Mouse (Mus musculus): ENCODE measurements around the gene Cdadc1. TPM values are rescaled to one million over a fixed set of nuclear protein-coding genes. Genes with fewer than 3 reads are reported as not detected.
A peak's percentile ranks its signal among the peaks of the same experiment; 100 is the strongest.

The Cdadc1 gene
- total RNA-seq (2021), result 10 to 100 TPM; 66.3 to 74.2 TPM
- long read RNA-seq, experiment 1, transcript Cdadc1-204 (10 exons, 1,892 nt), result minor isoform, 5 of 89 reads
- long read RNA-seq, experiment 1, transcript Cdadc1-207 (5 exons, 2,579 nt), result minor isoform, 8 of 89 reads
- long read RNA-seq, experiment 1, transcript Cdadc1-202 (10 exons, 2,202 nt), result major isoform, 54 of 89 reads
- long read RNA-seq, experiment 1, partial matches to known transcripts, result 11 of 89 reads
- long read RNA-seq, experiment 1, other reads (novel, unspliced or antisense), result 11 of 89 reads
- long read RNA-seq, experiment 2, transcript Cdadc1-207 (5 exons, 2,579 nt), result minor isoform, 10 of 24 reads
- long read RNA-seq, experiment 2, transcript Cdadc1-202 (10 exons, 2,202 nt), result major isoform, 11 of 24 reads
- long read RNA-seq, experiment 2, partial matches to known transcripts, result 2 of 24 reads
- long read RNA-seq, experiment 2, other reads (novel, unspliced or antisense), result 1 of 24 reads

DNA sequence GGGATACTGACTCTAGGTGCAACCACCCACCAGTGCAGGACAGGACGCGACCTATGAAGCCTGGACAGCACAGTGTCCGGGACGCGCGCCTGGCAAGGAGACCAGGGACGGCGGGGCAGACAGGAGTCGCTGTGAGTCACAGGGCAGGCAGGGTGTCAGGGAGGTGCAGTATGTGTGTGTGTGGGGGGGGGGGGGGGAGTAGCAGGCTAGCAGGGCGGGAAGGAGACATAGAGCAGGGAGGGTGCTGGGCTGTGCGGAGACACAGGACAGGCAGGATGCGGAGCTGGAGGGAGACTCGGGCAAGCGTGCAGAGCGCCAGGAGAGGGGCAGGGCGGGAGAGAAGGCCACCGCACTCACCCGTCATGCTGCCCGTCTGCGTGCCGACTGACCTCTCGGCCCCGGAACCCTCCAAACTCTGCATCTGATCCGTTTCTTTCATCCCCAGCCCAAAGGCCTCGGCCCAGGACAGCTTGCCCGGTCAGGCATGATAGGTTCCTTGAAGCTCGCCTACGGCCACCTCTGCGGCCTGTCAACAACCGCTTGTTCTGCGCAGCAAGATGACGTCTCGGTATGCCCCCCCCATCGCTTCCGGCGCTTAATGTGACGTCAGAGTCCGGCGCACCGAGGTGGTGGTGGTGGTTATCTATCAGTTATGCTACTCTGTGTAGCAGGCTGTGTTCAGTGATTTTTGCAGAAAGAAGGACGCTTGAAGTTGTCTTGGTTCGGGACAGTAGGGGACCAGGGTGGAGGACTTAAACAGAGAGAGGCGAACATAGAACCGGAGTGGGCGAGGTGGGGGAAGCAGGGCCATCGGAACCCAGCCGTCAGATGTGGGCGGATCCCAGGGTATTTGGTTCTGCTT lies at the start of gene Cdadc1:
Gene Cdadc1 (minus strand): TSS at position 562 of the 862 bp plus-strand sequence.
- DNase-seq, result peak; percentile 94 to 95

- peak; percentile 58 to 63 for DNase-seq
These were observed 49.3 kb upstream of the Cdadc1 start for GRCm38 (mm10) chr14:59646826-59647697.

- no peak for DNase-seq
These were observed 47.1 kb upstream of the Cdadc1 start for GRCm38 (mm10) chr14:59644896-59645295.

DNA sequence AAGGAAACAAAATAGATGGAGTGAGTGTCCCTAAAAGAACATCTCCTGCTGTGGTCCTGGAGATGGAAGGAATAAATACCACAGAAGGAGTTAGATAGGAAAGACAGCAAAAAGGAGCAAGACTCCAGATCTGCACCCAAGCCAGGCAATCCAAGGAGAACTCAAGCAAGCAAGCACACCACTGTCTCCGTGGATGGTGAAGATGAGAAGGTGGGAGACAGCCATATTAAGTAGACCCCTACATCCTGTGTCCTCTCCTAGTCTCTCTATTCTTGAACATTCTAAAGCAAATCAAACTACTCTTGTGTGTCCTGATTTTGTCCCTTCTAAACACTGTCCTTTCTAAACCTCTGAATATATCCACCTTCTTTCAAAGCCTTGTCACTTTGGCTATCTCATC lies 46.4 kb upstream of the Cdadc1 start:
- no peak for DNase-seq

DNA sequence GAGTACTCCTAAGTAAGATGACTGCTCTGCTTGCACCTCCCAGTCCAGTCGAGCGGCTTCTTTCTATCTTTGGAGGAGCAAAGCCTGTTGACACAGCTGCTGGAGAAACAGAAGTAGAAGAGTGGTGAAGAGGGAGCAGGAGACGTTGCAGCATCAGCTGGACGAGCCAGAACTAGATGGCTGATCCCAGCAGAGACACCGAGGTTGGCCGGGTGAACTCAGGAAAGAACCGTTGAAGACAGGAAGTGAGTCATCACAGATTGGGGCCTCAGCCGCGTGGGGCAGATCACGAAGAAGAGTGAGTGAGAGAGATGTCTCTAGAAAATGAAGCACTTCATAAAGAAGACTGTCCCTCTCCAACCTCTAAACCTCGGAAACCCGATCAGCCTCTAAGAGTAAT lies 45.8 kb upstream of the Cdadc1 start:
- DNase-seq, result no peak

GRCm38 (mm10) chr14:59641856-59642255 lies 44.1 kb upstream of the Cdadc1 start:
- no peak for DNase-seq

DNA sequence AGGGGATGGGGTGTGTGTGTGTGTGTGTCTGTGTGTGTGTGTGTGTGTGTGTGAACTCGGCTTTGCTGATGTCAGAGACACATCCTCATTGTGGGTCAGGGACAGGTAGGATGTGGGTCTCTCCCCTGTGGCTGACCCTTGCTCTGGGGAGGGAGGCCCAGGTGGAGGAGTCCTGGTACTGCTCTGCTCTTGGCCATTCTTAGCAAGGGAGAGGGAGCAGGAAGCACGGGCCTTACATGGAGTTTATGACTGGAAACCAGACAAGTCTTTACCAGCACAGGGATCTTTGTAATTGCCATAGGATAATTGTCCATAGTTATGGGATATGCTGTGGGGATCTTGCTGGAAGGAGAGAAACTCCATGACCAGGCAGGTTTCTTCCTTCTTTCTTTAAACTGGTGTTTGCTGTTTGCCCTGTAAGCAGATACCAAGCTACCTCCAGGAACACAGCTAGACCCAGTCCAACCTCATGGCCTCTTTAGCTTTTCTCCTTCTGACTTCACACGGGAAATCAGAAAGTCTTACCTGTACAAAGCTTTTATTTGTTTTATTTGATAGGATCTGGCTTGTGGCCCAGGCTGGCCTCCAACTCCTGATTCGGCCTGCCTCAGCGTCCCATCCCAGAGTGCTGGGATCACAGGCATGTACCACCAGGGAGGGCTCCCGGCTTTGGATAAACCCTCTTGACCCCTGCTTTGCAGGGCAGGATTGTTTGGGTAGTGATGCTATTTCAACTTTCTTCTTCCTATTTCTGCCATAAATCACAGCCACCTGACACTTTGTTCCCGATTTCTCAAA lies 41.3 kb upstream of the Cdadc1 start:
- no peak for DNase-seq

DNA sequence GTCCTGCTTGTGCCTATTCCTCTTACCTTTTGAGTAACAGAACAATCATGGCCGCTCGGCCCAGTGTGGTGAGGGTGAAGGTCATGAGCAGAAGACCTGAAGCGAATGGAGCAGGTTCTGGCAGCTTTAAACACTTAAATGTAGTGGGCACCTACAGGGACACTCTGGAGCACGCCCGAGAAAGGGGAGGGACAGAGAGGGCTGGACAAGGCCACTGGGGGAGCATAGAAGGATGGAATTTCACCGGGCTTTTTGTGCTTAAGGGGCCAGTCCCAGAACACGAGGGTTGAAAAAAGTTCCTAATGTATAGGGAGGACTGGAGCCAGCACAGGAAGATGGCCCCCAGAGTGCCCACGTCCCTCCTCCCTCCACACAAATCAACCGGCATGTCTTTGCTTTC lies 36.2 kb upstream of the Cdadc1 start:
- DNase-seq, result peak; percentile 27 to 29

GRCm38 (mm10) chr14:59633295-59633898 lies 35.6 kb upstream of the Cdadc1 start:
- no peak for DNase-seq

DNA sequence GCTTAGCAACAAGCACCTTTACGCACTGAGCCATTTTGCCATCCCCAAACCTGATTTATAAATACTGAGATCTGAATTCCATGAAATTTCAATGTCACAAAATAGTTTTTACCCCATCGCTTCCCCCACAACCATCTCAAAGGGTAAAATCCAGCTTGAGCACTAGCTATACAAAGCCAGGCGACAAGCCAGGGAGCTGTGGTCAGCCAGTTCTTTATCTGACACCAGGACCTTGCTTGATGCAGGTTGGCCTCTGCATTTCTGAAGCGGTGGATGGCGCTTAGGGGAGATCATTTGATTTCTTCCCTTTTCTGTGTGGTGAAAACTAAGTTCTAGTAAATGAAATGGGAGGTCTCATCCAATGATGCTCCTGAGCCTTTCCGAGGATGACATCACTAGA lies 34.3 kb upstream of the Cdadc1 start:
- no peak for DNase-seq

- no peak for DNase-seq
These were observed 32.3 kb upstream of the Cdadc1 start for GRCm38 (mm10) chr14:59630096-59630495.

GRCm38 (mm10) chr14:59629308-59629707 lies 31.5 kb upstream of the Cdadc1 start:
- no peak for DNase-seq

GRCm38 (mm10) chr14:59627823-59628222 lies 30.1 kb upstream of the Cdadc1 start:
- DNase-seq, result no peak

DNA sequence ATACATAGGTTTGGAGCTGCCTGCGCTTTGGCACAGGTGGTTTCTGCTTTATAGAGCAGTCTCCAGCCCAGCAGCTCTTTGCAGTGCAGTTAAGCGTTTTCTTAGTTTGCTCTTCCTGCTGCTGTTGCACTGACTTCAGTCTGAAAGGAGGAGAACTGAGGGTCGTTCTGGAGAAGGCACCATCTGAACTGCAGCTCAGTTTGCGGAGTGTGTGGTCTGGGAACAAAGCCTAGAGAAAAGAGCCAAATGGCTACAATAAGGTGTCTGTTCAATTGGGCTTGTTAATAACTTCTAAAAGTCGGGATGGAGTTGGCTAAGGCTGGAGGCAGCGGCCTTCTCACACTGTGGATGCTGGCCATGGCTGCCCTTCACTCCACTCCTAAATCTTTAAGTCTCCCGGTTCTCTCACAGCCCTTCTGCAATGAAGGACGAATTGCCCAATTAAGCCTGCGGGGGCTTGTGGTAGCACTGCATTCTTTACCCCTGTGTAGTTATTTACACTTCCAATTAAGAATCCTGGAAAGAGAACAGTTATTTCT lies 29.5 kb upstream of the Cdadc1 start:
- no peak for DNase-seq

DNA sequence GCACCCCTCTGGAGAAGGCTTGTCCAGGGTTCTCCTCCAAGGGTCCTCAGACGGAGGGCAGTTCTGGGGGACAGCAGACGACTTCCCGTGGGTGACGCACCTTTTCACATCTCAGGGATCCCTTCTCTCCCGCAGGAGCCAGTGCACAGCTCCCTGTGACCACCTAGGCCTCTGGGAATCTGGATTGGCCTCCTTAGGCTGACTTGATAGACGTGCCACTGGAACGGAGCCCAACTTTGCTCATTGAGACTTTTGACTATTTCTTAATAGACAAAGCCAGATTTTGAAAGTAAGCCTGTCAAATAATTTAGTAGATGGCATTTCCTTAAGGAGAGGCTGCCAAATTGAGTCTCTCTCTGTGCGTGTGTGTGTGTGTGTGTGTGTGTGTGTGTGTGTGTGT lies 29.0 kb upstream of the Cdadc1 start:
- no peak for DNase-seq

DNA sequence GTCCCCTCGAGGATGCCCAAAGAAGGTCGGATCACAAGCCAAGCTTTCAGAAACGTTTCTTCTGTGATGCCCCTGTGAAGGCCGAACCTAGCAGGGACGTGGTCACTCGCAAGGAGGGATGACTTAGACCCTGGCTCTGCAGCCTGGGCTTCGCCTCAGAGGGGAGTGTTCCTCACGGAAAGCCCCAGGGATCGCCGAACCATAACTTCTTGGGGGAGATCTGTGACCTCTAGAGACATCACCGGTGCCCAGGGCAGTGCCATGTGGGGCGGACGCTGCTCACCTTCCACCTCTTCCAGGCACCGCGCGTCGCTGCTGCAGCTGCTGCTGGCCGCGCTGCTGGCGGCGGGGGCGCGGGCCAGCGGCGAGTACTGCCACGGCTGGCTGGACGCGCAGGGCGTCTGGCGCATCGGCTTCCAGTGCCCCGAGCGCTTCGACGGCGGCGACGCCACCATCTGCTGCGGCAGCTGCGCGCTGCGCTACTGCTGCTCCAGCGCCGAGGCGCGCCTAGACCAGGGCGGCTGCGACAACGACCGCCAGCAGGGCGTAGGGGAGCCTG lies 28.1 kb upstream of the Cdadc1 start:
- peak; percentile 55 for DNase-seq

- peak; percentile 86 to 88 for DNase-seq
These were observed 27.5 kb upstream of the Cdadc1 start, which contains the start of gene Shisa2 for GRCm38 (mm10) chr14:59625158-59625805. Gene Shisa2 (plus strand): TSS chr14:59625308.

- no peak for DNase-seq
These were observed 26.6 kb upstream of the Cdadc1 start for GRCm38 (mm10) chr14:59624326-59624885.

DNA sequence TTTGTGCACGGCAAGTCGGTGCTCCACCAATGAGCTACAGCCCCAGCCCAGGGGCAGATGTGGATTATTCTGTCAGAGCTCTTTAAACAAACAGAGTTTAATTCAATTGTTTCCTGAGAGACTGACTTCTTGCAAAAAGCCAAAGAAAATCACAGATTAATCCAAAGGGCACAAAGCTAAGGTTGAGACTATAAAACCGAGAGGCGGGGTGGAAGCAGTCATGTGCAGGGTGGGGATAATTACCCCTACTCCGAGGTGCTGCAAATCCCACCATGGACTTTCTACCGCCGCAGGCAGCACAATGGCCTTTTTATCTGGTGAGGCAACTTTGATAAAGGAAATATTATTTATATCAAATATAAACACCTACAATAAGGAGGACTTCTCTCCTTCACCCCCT lies 19.0 kb upstream of the Cdadc1 start:
- no peak for DNase-seq
